Mouse (Mus musculus): ENCODE data around the gene Frmd5.
"Not testable (repeated sequence)": the region's sequence is repeated elsewhere in the genome, so short reads cannot be mapped to it uniquely, and the experiment has no call there.

The Frmd5 gene

DNA sequence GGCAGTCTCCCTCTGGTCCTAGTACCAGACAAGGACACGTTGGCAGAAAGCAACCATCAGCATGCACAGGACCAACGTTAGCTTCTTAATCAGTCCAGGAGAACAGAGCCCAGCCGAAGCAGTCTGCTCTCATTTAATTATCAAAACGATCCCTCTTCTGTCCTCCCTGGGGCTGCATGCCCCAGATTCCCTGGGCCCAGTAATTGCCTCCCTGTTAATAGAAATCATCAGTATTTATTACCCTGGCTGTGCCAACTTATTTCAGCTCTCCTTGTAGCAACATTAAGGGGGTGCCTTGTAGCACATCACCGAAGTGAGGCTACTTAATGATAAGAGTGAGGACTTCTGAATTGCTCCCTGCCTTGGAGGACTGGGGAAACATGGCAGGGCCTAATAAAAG, 241.0 kb downstream of the Frmd5 start:
- no peak for DNase-seq

- DNase-seq = no peak
Observed at GRCm38 (mm10) chr2:121563117-121563516, 243.8 kb downstream of the Frmd5 start.

DNA sequence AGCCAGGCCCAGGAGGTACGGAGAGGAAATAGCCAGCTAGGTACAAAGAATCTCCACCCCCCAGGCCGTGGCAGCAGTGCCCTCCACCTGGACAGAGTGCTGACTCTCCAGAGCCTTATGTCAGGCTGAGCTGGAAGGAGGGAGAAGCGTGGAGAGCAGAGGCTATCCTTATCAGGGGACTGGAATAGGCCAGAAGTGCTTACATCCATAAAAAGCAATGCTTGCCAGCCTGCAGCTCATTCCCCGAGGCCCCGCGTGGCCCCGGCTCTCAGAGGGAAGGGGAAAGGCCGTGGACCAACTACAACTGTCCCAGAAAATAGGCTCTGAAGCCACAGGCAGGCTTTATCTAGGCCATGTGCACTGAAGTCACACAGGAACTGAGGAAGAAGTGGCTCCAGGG, 255.6 kb downstream of the Frmd5 start:
- no peak for DNase-seq

DNA sequence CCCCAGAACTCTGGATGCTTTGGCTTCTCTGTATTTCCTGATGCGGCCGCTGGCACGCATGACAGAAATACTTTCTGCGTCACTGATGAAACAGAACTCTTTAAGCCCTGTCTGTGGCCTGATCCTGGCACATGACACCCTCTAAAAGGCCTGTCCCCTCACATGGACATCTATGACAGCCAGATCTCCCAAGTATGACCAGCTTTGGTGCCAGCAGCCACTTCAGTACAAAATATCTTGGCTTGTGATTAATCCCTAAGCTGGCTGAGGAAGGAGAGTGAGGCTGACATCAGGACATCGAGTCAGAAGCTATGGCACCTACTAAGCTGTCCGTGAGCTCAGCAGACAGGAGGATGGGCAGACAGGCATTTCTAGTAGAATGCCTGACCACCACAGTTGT, 257.3 kb downstream of the Frmd5 start:
- no peak for DNase-seq

GRCm38 (mm10) chr2:121544829-121545228, 262.1 kb downstream of the Frmd5 start:
- no peak for DNase-seq

DNA sequence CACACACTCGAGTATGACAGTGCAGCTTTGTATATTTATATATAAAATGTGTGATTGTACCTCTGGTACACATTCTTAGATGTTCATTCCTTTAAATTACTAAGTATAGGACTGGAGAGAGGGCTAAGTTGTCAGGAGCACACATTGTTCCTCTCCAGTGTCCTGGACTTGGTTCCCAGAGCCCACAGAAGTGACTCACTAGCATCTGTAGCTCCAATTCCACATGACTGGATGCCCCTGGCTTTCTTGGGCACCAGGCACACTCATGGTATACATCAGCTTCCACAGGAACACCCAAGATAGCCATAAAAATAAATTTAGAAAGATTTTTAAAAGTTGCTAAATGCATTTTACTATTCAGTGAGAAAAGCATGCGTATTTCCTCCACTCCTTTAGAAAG, 281.8 kb downstream of the Frmd5 start:
- no peak for DNase-seq

- DNase-seq = not testable (repeated sequence)
Observed at GRCm38 (mm10) chr2:121522830-121523229, 284.1 kb downstream of the Frmd5 start.

DNA sequence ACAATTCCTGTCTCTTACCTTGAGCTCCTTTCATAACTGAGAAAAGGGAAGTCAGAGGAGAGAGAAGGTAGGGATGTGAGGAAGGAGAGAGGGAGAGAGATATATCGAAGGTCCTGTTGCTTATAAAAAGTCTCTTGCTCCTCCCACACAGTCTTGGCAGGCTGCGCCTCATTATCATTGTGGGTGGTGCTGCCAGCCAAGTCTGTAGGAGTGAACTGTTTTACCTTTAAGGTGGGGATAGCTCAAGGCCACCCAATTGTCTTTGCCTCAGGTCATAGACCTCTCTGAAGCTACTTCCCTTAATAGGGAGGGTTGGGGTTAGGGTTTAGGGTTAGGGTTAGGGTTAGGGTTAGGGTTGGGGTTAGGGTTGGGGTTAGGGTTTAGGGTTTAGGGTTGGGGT, 284.9 kb downstream of the Frmd5 start:
- no peak for DNase-seq

- DNase-seq = not testable (repeated sequence)
Observed at GRCm38 (mm10) chr2:121518711-121519110, 288.2 kb downstream of the Frmd5 start.

- DNase-seq = no peak
Observed at GRCm38 (mm10) chr2:121518106-121518505, 288.8 kb downstream of the Frmd5 start.

DNA sequence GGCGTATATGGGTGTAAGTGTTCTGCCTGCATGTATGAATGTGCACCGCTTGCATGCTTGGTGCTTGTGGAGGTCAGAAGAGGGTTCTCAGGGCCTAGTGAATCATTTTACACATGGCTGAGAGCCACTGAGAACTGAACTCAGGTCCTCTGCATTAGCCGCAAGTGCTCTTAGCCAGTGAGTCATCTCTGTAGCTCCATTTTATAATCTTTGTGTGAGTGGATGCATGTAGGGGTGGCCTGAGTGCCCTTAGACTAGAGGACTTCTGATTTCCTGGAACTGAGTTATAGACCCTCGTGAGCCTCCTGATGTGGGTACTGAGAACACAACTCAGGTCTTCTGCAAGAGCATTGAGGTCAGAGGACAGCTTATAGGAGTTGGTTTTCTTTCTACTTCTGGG, 292.7 kb downstream of the Frmd5 start:
- no peak for DNase-seq

DNA sequence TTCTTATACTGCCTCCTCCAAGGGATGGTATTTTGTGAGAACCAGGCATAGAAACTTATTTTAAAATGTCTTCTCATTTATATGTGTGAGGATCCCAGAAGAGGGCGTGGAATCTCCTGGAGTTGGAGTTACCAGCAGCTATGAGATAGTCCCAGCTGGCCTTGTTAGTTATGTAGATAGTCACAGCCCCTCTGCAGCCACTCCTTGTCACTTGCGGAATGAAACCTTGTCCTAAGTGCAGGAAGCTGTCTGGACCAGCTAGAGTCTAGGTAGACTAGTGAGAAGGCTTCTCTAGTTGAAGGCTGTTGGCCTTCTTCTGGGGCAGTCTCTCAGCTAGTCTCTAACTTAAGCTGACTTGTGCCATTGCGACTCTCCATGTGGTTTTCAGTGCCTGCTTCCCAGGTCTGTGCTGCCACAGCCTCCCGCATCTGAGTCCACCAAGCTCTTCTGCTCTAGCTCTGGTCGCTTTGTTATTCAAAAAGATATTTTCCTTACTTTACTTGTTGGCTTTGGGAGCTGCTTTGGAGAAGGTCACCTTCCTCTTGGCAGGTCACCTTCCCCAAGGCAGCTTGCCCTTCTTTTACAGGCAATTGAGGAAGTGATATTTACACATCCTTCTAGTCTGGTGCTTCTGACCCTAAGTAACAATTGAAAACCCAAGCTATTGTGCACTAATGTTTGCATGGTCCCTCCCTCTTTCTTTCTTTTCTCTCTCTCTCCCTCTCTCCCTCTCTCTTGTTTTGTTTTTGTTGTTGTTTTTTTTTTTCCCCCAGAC, 293.7 kb downstream of the Frmd5 start:
- not testable (repeated sequence) for DNase-seq

DNA sequence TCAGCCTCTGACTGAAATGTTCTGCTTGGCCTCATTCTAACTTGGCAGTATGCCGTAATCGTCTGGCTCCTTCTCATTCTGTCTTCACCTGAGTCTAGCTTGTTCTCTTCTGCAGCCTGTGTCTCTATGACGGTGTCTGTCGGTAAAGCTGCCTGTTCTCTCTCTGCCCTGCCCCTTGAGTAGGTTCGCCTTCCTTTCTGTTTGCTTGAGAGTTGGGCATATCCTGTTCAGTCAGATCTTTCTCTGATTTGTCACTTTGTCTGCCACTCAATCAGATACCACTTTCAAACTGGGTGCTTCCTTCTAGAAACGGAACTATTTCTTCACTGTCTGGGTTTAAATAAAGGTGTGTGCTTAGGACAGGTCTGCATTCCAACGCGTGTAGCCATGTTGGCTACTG, 295.5 kb downstream of the Frmd5 start:
- DNase-seq = no peak

DNA sequence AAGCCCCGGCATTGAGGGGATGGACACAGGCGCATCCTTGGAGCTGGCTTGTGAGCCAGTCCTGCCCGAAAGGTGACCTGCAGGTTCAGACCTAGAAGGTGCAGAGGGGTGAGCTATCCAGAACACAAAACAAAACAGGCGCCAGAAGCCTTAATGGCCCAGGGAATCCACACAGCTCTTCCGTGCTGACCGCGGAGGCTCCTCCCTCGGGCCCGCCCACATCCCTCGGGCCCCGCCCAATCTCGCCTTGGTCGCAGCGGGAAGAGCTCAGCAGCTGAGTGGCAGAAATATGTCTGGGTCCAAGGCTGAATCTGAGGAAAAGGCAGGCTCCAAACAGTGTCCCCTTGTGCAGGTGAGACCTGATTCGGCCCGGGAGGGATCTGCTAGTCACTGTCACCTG, 297.3 kb downstream of the Frmd5 start:
- DNase-seq = peak; percentile 78 to 81

DNA sequence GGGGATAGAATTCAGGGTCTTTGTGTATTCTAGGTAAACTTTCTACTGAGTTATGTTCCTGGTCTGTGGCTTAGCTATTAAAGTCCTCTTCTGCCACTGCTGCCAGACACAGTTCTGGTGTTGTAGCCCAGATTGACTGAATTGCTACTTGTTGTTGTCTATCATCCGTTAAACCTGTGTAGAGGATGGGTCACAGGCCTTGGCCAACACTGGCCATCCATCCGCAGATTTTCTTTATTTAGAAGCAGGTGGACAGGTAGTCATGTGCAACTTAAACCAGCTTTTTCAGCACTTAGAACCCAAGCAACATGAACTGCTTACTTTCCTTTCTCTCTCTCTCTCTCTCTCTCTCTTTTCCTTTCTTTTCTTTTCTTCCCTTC, 298.9 kb downstream of the Frmd5 start:
- DNase-seq = no peak

- DNase-seq = no peak
Observed at GRCm38 (mm10) chr2:121507173-121507950, 299.5 kb downstream of the Frmd5 start.

- DNase-seq = peak; percentile 87 to 89
Observed at GRCm38 (mm10) chr2:121505942-121506882, 300.7 kb downstream of the Frmd5 start, which contains the start of the genes Mfap1a and Wdr76. Gene Mfap1a, minus strand, starts transcription at chr2:121506665. Gene Wdr76, plus strand, starts transcription at chr2:121506723.

GRCm38 (mm10) chr2:121501550-121501949, 305.3 kb downstream of the Frmd5 start:
- DNase-seq = not testable (repeated sequence)

Data from kidney, adult 8-10 months (tissue).